Mouse (Mus musculus): ENCODE measurements around the gene Sprr2a2. TPM values are rescaled to one million over a fixed set of nuclear protein-coding genes. Genes with fewer than 3 reads are reported as not detected.
"Not testable (repeated sequence)": the region's sequence is repeated elsewhere in the genome, so short reads cannot be mapped to it uniquely, and the experiment has no call there.

Gene Sprr2a2
- polyA plus RNA-seq, 1 experiment: 83.9 TPM

GRCm38 (mm10) chr3:92274018-92274417 is 58.3 kb downstream of the Sprr2a2 start:
- no CpG with 5 or more reads among the region's 1 CpGs for WGBS
- H3K27me3 ChIP-seq (replicated peaks; ENCODE audit: control insufficient read depth, insufficient read depth, low read length); H3K4me1 ChIP-seq (ENCODE audit: control insufficient read depth, insufficient read depth, low read length); H3K36me3 ChIP-seq (ENCODE audit: control insufficient read depth, insufficient read depth, low read length); H3K4me3 ChIP-seq (ENCODE audit: insufficient read depth, low read depth, low read length); H3K27ac ChIP-seq (ENCODE audit: insufficient read depth, low read depth, low read length); DNase-seq: not testable (repeated sequence)

- not testable (repeated sequence) for H3K4me1 ChIP-seq (ENCODE audit: control insufficient read depth, insufficient read depth, low read length); H3K36me3 ChIP-seq (ENCODE audit: control insufficient read depth, insufficient read depth, low read length); H3K4me3 ChIP-seq (ENCODE audit: insufficient read depth, low read depth, low read length); H3K27ac ChIP-seq (ENCODE audit: insufficient read depth, low read depth, low read length); DNase-seq; H3K27me3 ChIP-seq (replicated peaks; ENCODE audit: control insufficient read depth, insufficient read depth, low read length)
Measured at GRCm38 (mm10) chr3:92279663-92280062, 63.9 kb downstream of the Sprr2a2 start.

GRCm38 (mm10) chr3:92280963-92281606 is 65.4 kb downstream of the Sprr2a2 start:
- DNase-seq; H3K27ac ChIP-seq (ENCODE audit: insufficient read depth, low read depth, low read length); H3K4me1 ChIP-seq (ENCODE audit: control insufficient read depth, insufficient read depth, low read length); H3K27me3 ChIP-seq (replicated peaks; ENCODE audit: control insufficient read depth, insufficient read depth, low read length); H3K4me3 ChIP-seq (ENCODE audit: insufficient read depth, low read depth, low read length); H3K36me3 ChIP-seq (ENCODE audit: control insufficient read depth, insufficient read depth, low read length): not testable (repeated sequence)
- 36% methylated on average over 5 of the region's 12 CpGs for WGBS

GRCm38 (mm10) chr3:92285101-92285500 is 69.4 kb downstream of the Sprr2a2 start, which contains the start of gene Sprr2a3:
Gene Sprr2a3 (plus strand): TSS chr3:92285417.
- not testable (repeated sequence) for H3K27me3 ChIP-seq (replicated peaks; ENCODE audit: control insufficient read depth, insufficient read depth, low read length); DNase-seq; H3K36me3 ChIP-seq (ENCODE audit: control insufficient read depth, insufficient read depth, low read length); H3K4me3 ChIP-seq (ENCODE audit: insufficient read depth, low read depth, low read length); H3K27ac ChIP-seq (ENCODE audit: insufficient read depth, low read depth, low read length); H3K4me1 ChIP-seq (ENCODE audit: control insufficient read depth, insufficient read depth, low read length)
- WGBS: 93% methylated on average over 1 of the region's 1 CpGs

- not testable (repeated sequence) for H3K27ac ChIP-seq (ENCODE audit: insufficient read depth, low read depth, low read length); H3K4me3 ChIP-seq (ENCODE audit: insufficient read depth, low read depth, low read length); DNase-seq; H3K27me3 ChIP-seq (replicated peaks; ENCODE audit: control insufficient read depth, insufficient read depth, low read length); H3K4me1 ChIP-seq (ENCODE audit: control insufficient read depth, insufficient read depth, low read length); H3K36me3 ChIP-seq (ENCODE audit: control insufficient read depth, insufficient read depth, low read length)
- WGBS: 71% methylated on average over 4 of the region's 6 CpGs
Measured at GRCm38 (mm10) chr3:92288489-92288888, 72.8 kb downstream of the Sprr2a2 start.

Other genes starting within 250 kb of the Sprr2a2 start
- not detected in 2 replicates for gene Pglyrp3, start 201.3 kb upstream of the Sprr2a2 start, polyA plus RNA-seq (2012; rRNA removed)
- 0.17 and 0.19 TPM in 2 replicates for gene Lor, start 132.8 kb upstream of the Sprr2a2 start, polyA plus RNA-seq (2012; rRNA removed)
- not detected in 2 replicates for gene Prr9, start 92.0 kb upstream of the Sprr2a2 start, polyA plus RNA-seq (2012; rRNA removed)
- gene Lelp1, start 73.2 kb upstream of the Sprr2a2 start, polyA plus RNA-seq (2012; rRNA removed): 0.15 TPM in 1 of 2 replicates, not detected in the other
- 0.62 and 0.66 TPM in 2 replicates for gene Sprr2a1, start 121 bp upstream of the Sprr2a2 start, polyA plus RNA-seq (2012; rRNA removed)
- 4.7 and 6.1 TPM in 2 replicates for gene Sprr2a3, start 69.5 kb downstream of the Sprr2a2 start, polyA plus RNA-seq (2012; rRNA removed)
- not detected in 2 replicates for gene Sprr2b, start 100.7 kb downstream of the Sprr2a2 start, polyA plus RNA-seq (2012; rRNA removed)
- gene Sprr2d, start 123.2 kb downstream of the Sprr2a2 start, polyA plus RNA-seq (2012; rRNA removed): not detected in 2 replicates
- not detected in 2 replicates for gene Sprr2e, start 136.2 kb downstream of the Sprr2a2 start, polyA plus RNA-seq (2012; rRNA removed)
- gene Sprr2f, start 149.3 kb downstream of the Sprr2a2 start, polyA plus RNA-seq (2012; rRNA removed): 0.25 and 0.54 TPM in 2 replicates
- gene Sprr2h, start 169.8 kb downstream of the Sprr2a2 start, polyA plus RNA-seq (2012; rRNA removed): not detected in 2 replicates
- gene Sprr2i, start 192.1 kb downstream of the Sprr2a2 start, polyA plus RNA-seq (2012; rRNA removed): not detected in 2 replicates
- gene Sprr2j-ps, start 202.2 kb downstream of the Sprr2a2 start, polyA plus RNA-seq (2012; rRNA removed): not detected in 2 replicates
- gene Gm9774, start 213.5 kb downstream of the Sprr2a2 start, polyA plus RNA-seq (2012; rRNA removed): 4.2 and 7.0 TPM in 2 replicates
- not detected in 2 replicates for gene Sprr2k, start 216.7 kb downstream of the Sprr2a2 start, polyA plus RNA-seq (2012; rRNA removed)
- not detected in 2 replicates for gene Sprr1b, start 222.9 kb downstream of the Sprr2a2 start, polyA plus RNA-seq (2012; rRNA removed)
- not detected in 2 replicates for gene Sprr3, start 242.8 kb downstream of the Sprr2a2 start, polyA plus RNA-seq (2012; rRNA removed)